Mouse (Mus musculus): Measurements from ENCODE around the gene Trem2. TPM values are rescaled to one million over a fixed set of nuclear protein-coding genes. Genes with fewer than 3 reads are reported as not detected.

Gene Trem2
- polyA plus RNA-seq, 1 experiment from 2014 or later, result 5.9 TPM

DNA sequence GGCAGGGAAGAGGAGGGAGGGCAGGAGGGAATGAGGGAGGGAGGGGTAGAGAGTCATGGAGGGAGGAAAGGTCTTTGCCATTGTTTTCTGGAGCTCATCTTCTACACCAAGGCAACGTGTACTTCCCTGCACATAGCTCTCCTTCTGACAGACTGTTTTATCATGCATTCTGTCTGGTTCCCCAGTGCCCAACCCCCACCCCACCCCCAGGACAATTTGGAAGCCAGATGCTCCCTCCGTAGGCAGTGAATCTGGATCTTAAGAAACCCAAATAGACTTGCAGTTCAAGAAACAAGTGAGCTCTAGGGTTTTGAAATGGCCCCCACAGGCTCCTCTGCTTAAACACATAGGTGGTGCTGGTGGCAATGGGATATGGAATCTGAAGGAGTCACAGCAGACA lies 11.7 kb downstream of the Trem2 start:
- ATAC-seq (ENCODE audit: low FRiP score), result no peak
- Histone ChIP-seq H3K27ac (no peak overlapping the region), H3K4me1 (replicated peaks) (no peaks in the 10 kb centered on the region), H3K4me3 (no peak overlapping the region), H3K27me3 (no peaks in the 10 kb centered on the region), H3K9me3 (no peaks in the 10 kb centered on the region), H3K36me3 (no peaks in the 10 kb centered on the region), H3K9ac (no peak overlapping the region), H3K4me2 (no peak overlapping the region)
- 33% methylated on average over 2 of the region's 2 CpGs for WGBS

- H3K4me3 ChIP-seq, result no peak within 1 kb of the TSS
- H3K36me3 ChIP-seq, result no peaks in the 10 kb centered on the region
- ATAC-seq (ENCODE audit: low FRiP score), result no peak
- H3K4me1 ChIP-seq (replicated peaks), result no peaks in the 10 kb centered on the region
- no peaks in the 10 kb centered on the region for H3K9me3 ChIP-seq
- no peaks in the 10 kb centered on the region for H3K27me3 ChIP-seq
- no peak within 1 kb of the TSS for H3K9ac ChIP-seq
- H3K27ac ChIP-seq, result no peak within 1 kb of the TSS
- no peak within 1 kb of the TSS for H3K4me2 ChIP-seq
- 83% methylated on average over 7 of the region's 7 CpGs for WGBS
These were observed 13.4 kb downstream of the Trem2 start, which contains the start of gene Treml1 for GRCm38 (mm10) chr17:48359616-48360015. TSS of gene Treml1 (plus strand) at chr17:48359916.

- 91% methylated on average over 4 of the region's 4 CpGs for WGBS
- H3K27ac ChIP-seq, result no peak overlapping the region
These were observed 14.3 kb downstream of the Trem2 start for GRCm38 (mm10) chr17:48360462-48360861.

DNA sequence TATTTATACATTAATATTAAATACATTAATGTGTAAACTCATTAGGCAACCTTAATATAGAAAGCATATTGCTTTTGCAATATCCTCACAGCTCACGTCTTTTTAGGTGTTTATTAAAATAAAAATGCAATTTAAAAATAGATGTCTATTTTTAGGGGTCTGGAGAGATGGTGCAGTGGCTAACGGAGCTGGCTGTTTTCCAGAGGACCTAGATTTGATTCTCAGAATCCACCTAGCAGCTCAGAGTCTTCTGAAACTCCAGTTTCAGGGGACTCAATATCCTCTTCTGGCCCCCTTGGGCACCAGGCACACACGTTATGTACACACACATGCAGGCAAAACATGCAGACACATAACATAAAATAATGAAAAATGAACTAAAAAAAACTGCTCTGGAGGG lies 16.1 kb downstream of the Trem2 start:
- Histone ChIP-seq H3K9me3 (no peaks in the 10 kb centered on the region), H3K27ac (no peak overlapping the region), H3K27me3 (no peaks in the 10 kb centered on the region), H3K4me3 (no peak overlapping the region), H3K4me2 (no peak overlapping the region), H3K9ac (no peak overlapping the region), H3K4me1 (replicated peaks) (no peaks in the 10 kb centered on the region), H3K36me3 (no peaks in the 10 kb centered on the region)
- WGBS, result 76% methylated on average over 3 of the region's 3 CpGs
- ATAC-seq (ENCODE audit: low FRiP score), result no peak

More at GRCm38 (mm10) chr17:48360462-48360861, 14.3 kb downstream of the Trem2 start:
- no peaks in the 10 kb centered on the region for H3K4me1 ChIP-seq (replicated peaks)
- no peaks in the 10 kb centered on the region for H3K9me3 ChIP-seq
- no peaks in the 10 kb centered on the region for H3K36me3 ChIP-seq
- no peak overlapping the region for H3K9ac ChIP-seq
- no peaks in the 10 kb centered on the region for H3K27me3 ChIP-seq
- no peak overlapping the region for H3K4me3 ChIP-seq
- ATAC-seq (ENCODE audit: low FRiP score), result no peak
- no peak overlapping the region for H3K4me2 ChIP-seq

GRCm38 (mm10) chr17:48362966-48363365 lies 16.8 kb downstream of the Trem2 start:
- Histone ChIP-seq H3K4me2 (no peak overlapping the region), H3K9ac (no peak overlapping the region), H3K36me3 (no peaks in the 10 kb centered on the region), H3K27me3 (no peaks in the 10 kb centered on the region), H3K4me3 (no peak overlapping the region), H3K9me3 (no peaks in the 10 kb centered on the region), H3K27ac (no peak overlapping the region), H3K4me1 (replicated peaks) (no peaks in the 10 kb centered on the region)
- ATAC-seq (ENCODE audit: low FRiP score), result no peak
- 90% methylated on average over 8 of the region's 8 CpGs for whole genome bisulfite sequencing

GRCm38 (mm10) chr17:48363421-48363965 lies 17.3 kb downstream of the Trem2 start:
- H3K4me2 ChIP-seq, result no peak overlapping the region
- no peaks in the 10 kb centered on the region for H3K9me3 ChIP-seq
- H3K27ac ChIP-seq, result no peak overlapping the region
- H3K4me1 ChIP-seq (replicated peaks), result no peaks in the 10 kb centered on the region
- ATAC-seq (ENCODE audit: low FRiP score), result no peak
- no peak overlapping the region for H3K4me3 ChIP-seq
- H3K36me3 ChIP-seq, result no peaks in the 10 kb centered on the region
- H3K9ac ChIP-seq, result no peak overlapping the region
- H3K27me3 ChIP-seq, result no peaks in the 10 kb centered on the region
- WGBS, result 79% methylated on average over 6 of the region's 6 CpGs

DNA sequence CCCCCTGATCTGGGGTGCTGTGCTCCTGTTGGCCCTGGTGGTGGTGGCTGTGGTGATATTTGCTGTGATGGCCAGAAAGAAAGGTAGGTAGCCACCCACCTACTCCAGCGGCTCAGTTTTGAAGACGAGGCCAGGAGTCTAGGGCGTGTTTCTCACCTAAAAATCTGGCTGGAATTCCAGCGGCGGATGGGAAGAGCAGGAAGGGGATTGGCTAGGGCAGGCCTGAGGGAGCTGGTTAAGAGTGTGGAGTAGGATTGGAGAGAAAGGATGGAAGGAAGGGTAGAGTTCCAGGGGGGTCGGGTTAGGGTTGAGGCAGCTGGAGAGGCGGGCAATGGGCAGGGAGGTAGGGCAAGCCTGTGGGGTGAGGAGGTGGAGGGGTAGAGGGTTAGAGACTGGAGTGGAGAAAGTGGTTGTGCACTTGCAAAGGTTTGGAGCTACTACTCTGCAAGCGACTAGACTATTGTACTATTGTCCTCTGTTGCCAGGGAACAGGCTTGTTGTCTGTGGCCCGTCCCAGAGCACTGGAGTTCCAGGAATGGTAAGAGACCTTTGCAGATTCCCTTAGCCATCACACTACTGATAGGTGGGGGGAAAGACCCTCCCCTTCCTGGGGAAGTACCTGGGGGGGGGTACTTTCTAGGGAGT lies 19.4 kb downstream of the Trem2 start:
- WGBS, result 71% methylated on average over 9 of the region's 9 CpGs
- H3K27me3 ChIP-seq, result no peaks in the 10 kb centered on the region
- H3K9me3 ChIP-seq, result no peaks in the 10 kb centered on the region

GRCm38 (mm10) chr17:48366806-48367205 lies 20.6 kb downstream of the Trem2 start:
- 89% methylated on average over 5 of the region's 5 CpGs for WGBS
- Histone ChIP-seq H3K4me2 (no peak overlapping the region), H3K27me3 (no peaks in the 10 kb centered on the region), H3K9me3 (no peaks in the 10 kb centered on the region), H3K4me3 (no peak overlapping the region), H3K9ac (no peak overlapping the region), H3K4me1 (replicated peaks) (no peaks in the 10 kb centered on the region), H3K36me3 (no peaks in the 10 kb centered on the region), H3K27ac (no peak overlapping the region)
- no peak for ATAC-seq (ENCODE audit: low FRiP score)

More for the DNA sequence above, 19.4 kb downstream of the Trem2 start:
- no peak for ATAC-seq (ENCODE audit: low FRiP score)
- H3K36me3 ChIP-seq, result no peaks in the 10 kb centered on the region
- H3K9ac ChIP-seq, result no peak overlapping the region
- no peaks in the 10 kb centered on the region for H3K4me1 ChIP-seq (replicated peaks)
- no peak overlapping the region for H3K4me3 ChIP-seq
- H3K27ac ChIP-seq, result no peak overlapping the region
- no peak overlapping the region for H3K4me2 ChIP-seq

GRCm38 (mm10) chr17:48371621-48372020 lies 25.4 kb downstream of the Trem2 start:
- H3K36me3 ChIP-seq, result no peaks in the 10 kb centered on the region
- H3K27me3 ChIP-seq, result no peaks in the 10 kb centered on the region
- no peak overlapping the region for H3K27ac ChIP-seq
- H3K4me1 ChIP-seq (replicated peaks), result no peaks in the 10 kb centered on the region
- H3K4me2 ChIP-seq, result no peak overlapping the region
- ATAC-seq (ENCODE audit: low FRiP score), result no peak
- H3K4me3 ChIP-seq, result no peak overlapping the region
- no peaks in the 10 kb centered on the region for H3K9me3 ChIP-seq
- no peak overlapping the region for H3K9ac ChIP-seq

DNA sequence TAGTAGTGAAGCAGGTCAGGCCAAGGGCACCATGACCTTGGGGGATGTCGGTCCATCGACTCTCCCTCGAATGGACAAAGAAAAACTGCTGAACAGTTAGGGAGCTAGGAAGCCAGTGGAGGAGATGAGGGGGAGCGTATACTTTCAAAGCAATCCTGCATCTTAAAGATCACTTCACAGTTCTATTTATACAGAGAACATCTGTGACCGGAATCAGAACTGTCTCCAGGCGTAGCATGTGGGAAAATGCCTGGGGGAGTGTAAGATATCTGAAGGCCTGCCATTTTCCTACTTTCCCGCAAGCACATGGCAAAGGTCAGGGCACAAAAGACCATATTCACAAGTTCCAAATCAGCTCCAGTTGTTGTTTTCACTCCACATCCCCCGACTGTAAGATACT lies 26.8 kb downstream of the Trem2 start:
- Histone ChIP-seq H3K9ac (no peak overlapping the region), H3K27me3 (no peaks in the 10 kb centered on the region), H3K4me1 (replicated peaks) (no peaks in the 10 kb centered on the region), H3K36me3 (no peaks in the 10 kb centered on the region), H3K4me2 (no peak overlapping the region), H3K4me3 (no peak overlapping the region), H3K9me3 (no peaks in the 10 kb centered on the region), H3K27ac (no peak overlapping the region)
- no peak for ATAC-seq (ENCODE audit: low FRiP score)
- 80% methylated on average over 8 of the region's 8 CpGs for WGBS

DNA sequence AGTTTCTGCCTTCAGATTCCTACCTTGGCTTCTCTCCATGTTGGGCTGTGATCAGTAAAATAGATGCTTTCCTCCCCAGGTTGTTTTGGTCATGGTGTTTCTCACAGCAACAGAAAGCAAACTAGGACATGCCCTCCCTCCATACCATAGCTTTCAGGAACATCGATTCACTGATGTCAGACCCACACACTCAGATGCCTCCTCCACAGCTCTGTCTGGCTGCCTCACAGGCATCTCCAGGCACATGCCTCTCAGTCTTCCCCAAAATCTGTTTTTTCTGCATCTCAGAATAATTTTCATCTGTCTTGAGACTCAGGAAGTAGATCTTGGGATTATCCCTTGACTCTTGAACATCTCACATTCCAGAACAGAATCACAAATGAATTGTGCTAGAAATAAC lies 29.9 kb downstream of the Trem2 start:
- 94% methylated on average over 1 of the region's 1 CpGs for WGBS
- Histone ChIP-seq H3K27me3 (no peaks in the 10 kb centered on the region), H3K4me1 (replicated peaks) (no peaks in the 10 kb centered on the region), H3K4me2 (no peak overlapping the region), H3K9me3 (no peaks in the 10 kb centered on the region), H3K4me3 (no peak overlapping the region), H3K9ac (no peak overlapping the region), H3K27ac (no peak overlapping the region), H3K36me3 (no peaks in the 10 kb centered on the region)
- no peak for ATAC-seq (ENCODE audit: low FRiP score)

GRCm38 (mm10) chr17:48379050-48379449 lies 32.8 kb downstream of the Trem2 start:
- Histone ChIP-seq H3K9ac (no peak overlapping the region), H3K4me3 (no peak overlapping the region), H3K4me1 (replicated peaks) (no peaks in the 10 kb centered on the region), H3K36me3 (no peaks in the 10 kb centered on the region), H3K4me2 (no peak overlapping the region), H3K27me3 (no peaks in the 10 kb centered on the region), H3K9me3 (no peaks in the 10 kb centered on the region), H3K27ac (no peak overlapping the region)
- ATAC-seq (ENCODE audit: low FRiP score), result no peak

DNA sequence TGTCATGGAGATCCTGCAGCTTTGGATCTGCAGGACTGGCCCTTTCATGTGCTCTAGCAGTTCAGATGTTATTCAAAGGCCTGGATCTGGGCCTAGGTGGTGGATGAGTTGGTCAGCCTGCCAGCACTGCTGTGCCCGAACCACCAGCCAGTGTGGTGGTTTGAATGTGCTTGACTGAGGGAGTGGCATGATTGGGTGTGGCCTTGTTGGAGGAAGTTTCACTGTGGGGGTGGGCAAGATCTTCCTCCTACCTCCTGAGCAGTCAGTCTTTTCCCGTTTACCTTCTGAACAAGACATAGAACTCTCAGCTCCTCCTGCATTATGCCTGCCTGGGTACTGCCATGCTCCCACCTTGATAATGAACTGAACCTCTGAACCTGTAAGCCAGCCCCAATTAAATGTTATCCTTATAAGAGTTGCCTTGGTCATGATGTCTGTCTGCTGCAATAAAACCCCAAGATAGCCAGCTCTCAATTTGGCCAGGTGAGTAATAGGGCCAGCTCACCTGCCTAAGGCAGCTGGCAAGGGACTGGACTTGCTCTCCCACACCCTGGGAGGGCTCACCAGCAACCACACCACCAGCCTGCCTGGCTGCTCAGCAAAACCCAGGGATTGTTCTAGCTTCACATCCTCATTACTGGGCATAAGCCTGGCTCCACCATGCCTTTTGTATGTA lies 39.7 kb downstream of the Trem2 start:
- no peak for ATAC-seq (ENCODE audit: low FRiP score)
- Histone ChIP-seq H3K4me1 (replicated peaks) (no peaks in the 10 kb centered on the region), H3K9me3 (no peaks in the 10 kb centered on the region), H3K27me3 (no peaks in the 10 kb centered on the region), H3K27ac (no peak overlapping the region), H3K36me3 (peaks cover 52% of the 10 kb centered on the region), H3K4me2 (no peak overlapping the region), H3K9ac (no peak overlapping the region), H3K4me3 (no peak overlapping the region)
- WGBS, result 76% methylated on average over 2 of the region's 2 CpGs
